8 mouse cellular contexts compared by ENCODE assay signal in genomic region chr11:118246724-118247123, GRCm38 (mm10). TPM values are rescaled to one million over a fixed set of nuclear protein-coding genes. Genes with fewer than 3 reads are reported as not detected.
DNase-seq lines count a peak whose midpoint lies in the region; ATAC-seq and TF ChIP-seq lines count a peak whose summit lies in the region.

No protein-coding gene starts in this region.

- WGBS in lung, postnatal 0 days, result 48% methylated on average over 5 of the region's 5 CpGs
- 56% methylated on average over 5 of the region's 5 CpGs for WGBS in limb, embryonic 11.5 days
- WGBS in olfactory bulb, adult 2 months, result 24% methylated on average over 5 of the region's 5 CpGs

- no peaks in the 10 kb centered on the region for H3K27me3 ChIP-seq in lung, postnatal 0 days (replicated peaks; ENCODE audit: insufficient read depth, low read length)
- H3K27me3 ChIP-seq in limb, embryonic 11.5 days (ENCODE audit: control insufficient read depth, insufficient read depth, low read length), result no peaks in the 10 kb centered on the region

- no peaks in the 10 kb centered on the region for H3K9me3 ChIP-seq in lung, postnatal 0 days (ENCODE audit: low read length)
- no peaks in the 10 kb centered on the region for H3K9me3 ChIP-seq in limb, embryonic 11.5 days (ENCODE audit: control insufficient read depth, low read length)

- TF ChIP-seq CTCF in lung, postnatal 0 days (IDR thresholded peaks at IDR 0.05), result no peak
- TF ChIP-seq CTCF in olfactory bulb, adult 2 months (IDR thresholded peaks at IDR 0.05; ENCODE audit: insufficient read depth, low read depth, low read length), result no peak

- peak overlapping the region; percentile 83 for H3K4me3 ChIP-seq in lung, postnatal 0 days (ENCODE audit: low read depth, low read length)
- H3K4me3 ChIP-seq in limb, embryonic 11.5 days (ENCODE audit: low read depth, low read length), result peak overlapping the region; percentile 61
- H3K4me3 ChIP-seq in olfactory bulb, adult 2 months (ENCODE audit: insufficient read depth, low read depth, low read length), result peak overlapping the region; percentile 89

- DNase-seq in adrenal gland, postnatal 10 days, result peak; percentile 62
- no peak for DNase-seq in adrenal gland, adult 18-20 months (ENCODE audit: low spot score in 2 of 2)
- no peak for DNase-seq in lung, postnatal 0 days (ENCODE audit: low spot score)
- no peak for DNase-seq in lung, postnatal 25 days (ENCODE audit: low spot score)
- DNase-seq in limb, embryonic 11.5 days (ENCODE audit: low spot score), result no peak
- DNase-seq in left cerebral cortex, postnatal 36 days (ENCODE audit: low spot score in 2 of 2), result no peak
- no peak for DNase-seq in thymus, postnatal 4 days

- peaks cover 15% of the 10 kb centered on the region for H3K4me1 ChIP-seq in lung, postnatal 0 days (ENCODE audit: insufficient read depth, low read depth, low read length)
- peaks cover 26% of the 10 kb centered on the region for H3K4me1 ChIP-seq in limb, embryonic 11.5 days (ENCODE audit: control insufficient read depth, insufficient read depth, low read length)
- peaks cover 10% of the 10 kb centered on the region for H3K4me1 ChIP-seq in olfactory bulb, adult 2 months (ENCODE audit: control insufficient read depth, insufficient read depth, low read length)

- TF ChIP-seq EP300 in lung, postnatal 0 days (IDR thresholded peaks at IDR 0.05), result no peak

- peak overlapping the region; percentile 96 for H3K9ac ChIP-seq in lung, postnatal 0 days (replicated peaks; ENCODE audit: low read depth)
- H3K9ac ChIP-seq in limb, embryonic 11.5 days (ENCODE audit: low read length), result peak overlapping the region; percentile 44; the same call in 1 of the 2 replicates

- TF ChIP-seq POLR2A in olfactory bulb, adult 2 months (IDR thresholded peaks at IDR 0.05; ENCODE audit: insufficient read depth, low read depth, low read length), result no peak

- no peaks in the 10 kb centered on the region for H3K36me3 ChIP-seq in lung, postnatal 0 days (ENCODE audit: insufficient read depth, low read length)
- no peaks in the 10 kb centered on the region for H3K36me3 ChIP-seq in limb, embryonic 11.5 days (ENCODE audit: control insufficient read depth, insufficient read depth, low read length)

- peak overlapping the region; percentile 87 for H3K4me2 ChIP-seq in lung, postnatal 0 days (replicated peaks; ENCODE audit: low read depth, low read length)
- peak overlapping the region; percentile 76 for H3K4me2 ChIP-seq in limb, embryonic 11.5 days (ENCODE audit: low read depth, severe bottlenecking)

- intact Hi-C loops in left cerebral cortex, postnatal 36 days (cut with DNase I), result no loop called here

- H3K27ac ChIP-seq in lung, postnatal 0 days (ENCODE audit: low read length), result peak overlapping the region; percentile 94
- no peak overlapping the region for H3K27ac ChIP-seq in limb, embryonic 11.5 days (replicated peaks; ENCODE audit: low read depth, low read length)
- no peak overlapping the region for H3K27ac ChIP-seq in olfactory bulb, adult 2 months (ENCODE audit: insufficient read depth, low read depth, low read length)

- ATAC-seq in lung, postnatal 0 days, result no peak
- ATAC-seq in limb, embryonic 11.5 days (ENCODE audit: insufficient number of reproducible peaks, low FRiP score, low TSS enrichment, low read depth), result no peak

RNA-seq across cellular contexts. Expression of gene Cyth1, which starts 1.7 kb away (rescaled TPM):
- 10 to 100 TPM; 51.0 to 56.2 TPM for total RNA-seq in adrenal gland, postnatal 10 days (2021)
- 10 to 100 TPM; 29.4 to 32.2 TPM for total RNA-seq in adrenal gland, adult 18-20 months (2021)
- 19.4 and 19.5 TPM in 2 replicates for polyA plus RNA-seq in lung, postnatal 0 days (2015; fragmentation: Nextera tagmentation; extraction: Ambion mirVana)
- polyA plus RNA-seq in limb, embryonic 11.5 days (2014; fragmentation: Nextera tagmentation; extraction: Ambion mirVana), result 13.3 and 16.2 TPM in 2 replicates
- not detected in 2 replicates for polyA plus RNA-seq in olfactory bulb, adult 2 months (2012; ENCODE audit: insufficient read depth, insufficient read length, low replicate concordance, missing spikeins)
- total RNA-seq in left cerebral cortex, postnatal 36 days (2021), result 10 to 100 TPM; 65.9 to 67.3 TPM

RNA-seq across cellular contexts. Expression of gene Usp36, which starts 43.3 kb away (rescaled TPM):
- total RNA-seq in adrenal gland, postnatal 10 days (2021), result 10 to 100 TPM; 18.1 to 20.3 TPM
- 10 to 100 TPM; 24.5 to 25.5 TPM for total RNA-seq in adrenal gland, adult 18-20 months (2021)
- polyA plus RNA-seq in lung, postnatal 0 days (2015; fragmentation: Nextera tagmentation; extraction: Ambion mirVana), result 10.5 and 11.8 TPM in 2 replicates
- polyA plus RNA-seq in limb, embryonic 11.5 days (2014; fragmentation: Nextera tagmentation; extraction: Ambion mirVana), result 13.6 and 15.3 TPM in 2 replicates
- polyA plus RNA-seq in olfactory bulb, adult 2 months (2012; ENCODE audit: insufficient read depth, insufficient read length, low replicate concordance, missing spikeins), result not detected in 2 replicates
- 10 to 100 TPM; 26.8 to 32.2 TPM for total RNA-seq in left cerebral cortex, postnatal 36 days (2021)
